Mouse (Mus musculus) heart, adult 2 months (tissue): ENCODE measurements around the gene Plcb4.

Experiments
- CTCF ChIP-seq: fragments of 200-600 bp; IDR thresholded peaks from 2 replicates; pipeline ENCODE4 v1.8.1; 2022; ENCODE audit warnings: antibody characterized with exemption, mild to moderate bottlenecking, moderate library complexity
- EP300 ChIP-seq: fragments of 200-500 bp; IDR thresholded peaks from 2 replicates; pipeline ENCODE4 v1.6.1; 2011; ENCODE audit warnings: low read depth, low read length, control low read depth; ENCODE audit not compliant: insufficient read depth

GRCm38 (mm10) chr2:135856826-135857225 is 198.0 kb downstream of the Plcb4 start:
- no peak for TF ChIP-seq CTCF
- TF ChIP-seq EP300: no peak
